Mouse (Mus musculus) heart, postnatal 25 days (tissue): ENCODE results near the gene Vasn. TPM values are rescaled to one million over a fixed set of nuclear protein-coding genes. Genes with fewer than 3 reads are reported as not detected.
"Not testable (repeated sequence)": the region's sequence is repeated elsewhere in the genome, so short reads cannot be mapped to it uniquely, and the experiment has no call there.

ENCODE experiments used
- DNase-seq: peaks from one replicate; pipeline ENCODE4 v3.0.0; 2022; ENCODE audit warnings: low spot score
- intact Hi-C: fragments of 180-260 bp; cut with DNase I; formaldehyde crosslinking; loops from one replicate; pipeline ENCODE4 v1.15.1; 2025
- total RNA-seq, 2 experiments: library from RNA; stranded (reverse); gene quantifications; 2 replicates each; pipeline ENCODE4 v1.2.3; 2021

Gene Vasn
- total RNA-seq, 2 experiments from 2014 or later = 9.8 to 12.0 TPM

- intact Hi-C loops = no loop called here
- DNase-seq = no peak
These were observed 16.2 kb downstream of the Vasn start for GRCm38 (mm10) chr16:4655764-4656570.

GRCm38 (mm10) chr16:4656571-4657081 lies 16.9 kb downstream of the Vasn start:
- DNase-seq = no peak
- intact Hi-C loops = no loop called here

- intact Hi-C loops = no loop called here
- no peak for DNase-seq
These were observed 19.1 kb downstream of the Vasn start for GRCm38 (mm10) chr16:4658781-4659245.

DNA sequence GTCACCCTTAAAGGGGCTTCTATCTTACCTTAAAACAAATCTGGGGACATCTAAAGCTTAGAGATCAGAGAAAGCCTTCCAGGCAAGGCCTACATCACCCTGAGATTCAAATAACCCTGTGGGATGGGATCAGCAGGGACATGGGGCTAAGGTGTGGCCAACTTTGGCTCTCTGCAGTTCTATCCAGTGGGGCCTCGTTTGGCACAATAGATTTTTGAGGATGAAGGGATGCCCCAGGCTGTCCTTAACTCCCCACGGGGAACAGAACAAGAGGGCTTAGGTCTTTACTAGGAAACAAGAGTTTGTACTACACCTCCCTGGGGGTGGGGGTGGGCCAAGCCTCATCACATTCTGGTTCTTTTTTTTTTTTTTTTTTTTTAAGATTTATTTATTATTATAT lies 19.6 kb downstream of the Vasn start:
- intact Hi-C loops = no loop called here
- DNase-seq = no peak

- DNase-seq = no peak
- intact Hi-C loops = no loop called here
These were observed 21.9 kb downstream of the Vasn start for GRCm38 (mm10) chr16:4661605-4662004.

GRCm38 (mm10) chr16:4663806-4664205 lies 24.1 kb downstream of the Vasn start:
- no peak for DNase-seq
- intact Hi-C loops = no loop called here

GRCm38 (mm10) chr16:4665726-4666125 lies 26.0 kb downstream of the Vasn start:
- intact Hi-C loops = loop anchor here (5.0 kb wide), 3 partner anchors 98 to 127 kb away; partner anchors contain the start of gene Cdip1
- DNase-seq = no peak

DNA sequence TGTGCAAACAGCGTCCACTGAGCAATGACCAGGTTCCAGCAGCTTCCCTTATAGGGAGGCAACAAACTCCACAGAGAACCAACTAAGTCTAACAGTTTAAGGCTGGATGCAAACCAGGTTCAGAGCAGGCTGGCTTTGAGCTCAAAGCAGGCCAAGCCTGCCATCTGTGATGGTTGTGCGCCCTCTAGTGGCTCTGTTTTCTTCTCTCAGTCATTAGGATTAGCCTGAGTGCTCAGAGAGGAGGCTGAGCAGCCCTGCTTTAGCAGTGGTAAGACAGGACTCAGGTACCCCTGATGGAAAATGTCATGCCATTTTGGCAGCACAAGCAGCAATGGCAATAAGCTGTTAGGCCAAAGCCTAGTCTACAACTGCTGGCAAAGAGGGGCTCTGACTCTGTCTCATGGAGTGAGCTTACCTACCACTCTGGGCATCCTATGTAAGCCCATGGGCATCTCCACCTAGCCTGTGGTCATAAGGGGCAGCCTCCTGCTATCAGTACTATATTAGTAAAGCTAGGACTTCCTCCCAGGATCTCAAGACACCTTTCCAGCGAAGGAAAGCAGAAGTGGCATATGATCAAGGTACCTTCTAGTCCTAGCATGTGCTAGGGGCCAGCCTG lies 27.6 kb downstream of the Vasn start:
- intact Hi-C loops = loop anchor here (1.0 to 5.0 kb wide), 4 partner anchors 37 to 125 kb away; partner anchors contain the start of gene Cdip1
- peak; percentile 47 for DNase-seq

DNA sequence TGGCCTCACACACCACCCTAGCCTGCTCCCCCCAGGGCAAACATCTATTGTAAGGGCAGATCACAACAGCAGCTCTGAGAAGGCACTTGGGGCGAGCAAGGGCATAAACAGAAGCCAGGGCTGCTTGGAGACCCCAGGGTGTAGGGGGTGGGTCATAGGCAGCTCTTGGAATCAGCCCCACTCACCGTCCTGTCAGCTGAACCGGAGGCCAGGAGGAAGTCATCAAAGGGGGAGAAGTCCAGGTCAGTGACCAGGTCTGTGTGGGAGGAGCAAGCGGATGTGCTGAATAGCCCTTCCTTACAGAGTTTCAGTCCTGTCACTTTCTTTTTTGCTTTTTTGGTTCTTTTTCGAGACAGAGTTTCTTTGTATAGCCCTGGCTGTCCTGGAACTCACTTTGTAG lies 30.6 kb downstream of the Vasn start:
- DNase-seq = no peak
- intact Hi-C loops = loop anchor here (10.0 kb wide), 1 partner anchor 474 kb away; the partner anchor contains the start of gene Sec14l5

- intact Hi-C loops = loop anchor here (10.0 kb wide), 1 partner anchor 471 kb away; the partner anchor contains the start of gene Sec14l5
- no peak for DNase-seq
These were observed 34.4 kb downstream of the Vasn start for GRCm38 (mm10) chr16:4674091-4674490.

DNA sequence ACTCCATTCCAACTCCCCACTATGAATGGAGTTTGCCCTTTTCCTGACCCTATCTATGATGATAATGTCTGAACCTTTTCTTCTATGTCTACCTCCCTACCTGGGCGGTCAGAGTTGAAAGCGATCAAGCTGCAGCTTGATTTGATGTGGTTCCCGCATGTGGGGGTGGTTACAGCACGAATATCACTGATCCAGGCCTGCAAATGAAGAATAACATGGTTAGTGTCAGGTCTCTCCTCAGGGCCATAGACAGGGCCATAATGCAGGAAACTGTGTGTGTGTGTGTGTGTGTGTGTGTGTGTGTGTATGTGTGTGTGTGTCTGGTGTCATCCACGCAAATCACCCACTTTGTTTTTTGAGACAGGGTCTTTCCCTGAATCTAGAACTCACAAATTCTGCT lies 37.1 kb downstream of the Vasn start:
- intact Hi-C loops = loop anchor here (5.0 to 10.0 kb wide), 2 partner anchors 110 to 468 kb away; partner anchors contain the start of gene Sec14l5
- DNase-seq = no peak

DNA sequence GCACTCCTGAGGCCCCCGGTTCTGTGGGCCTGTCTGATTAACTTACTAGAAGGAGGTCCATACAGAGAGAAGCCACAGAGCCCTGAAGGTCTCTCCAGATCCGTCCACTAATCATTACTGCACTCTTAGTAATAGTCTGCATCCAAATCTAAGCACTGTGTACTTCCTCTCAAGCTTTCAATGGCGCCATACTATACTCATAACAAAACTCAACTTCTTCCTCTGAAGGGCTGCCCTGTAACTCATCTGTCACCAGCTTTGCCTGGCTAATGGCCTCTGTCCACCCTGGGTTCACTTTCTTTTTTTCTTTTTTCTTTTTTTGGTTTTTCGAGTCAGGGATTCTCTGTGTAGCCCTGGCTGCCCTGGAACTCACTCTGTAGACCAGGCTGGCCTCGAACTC lies 38.3 kb downstream of the Vasn start:
- intact Hi-C loops = loop anchor here (5.0 to 10.0 kb wide), 2 partner anchors 109 to 467 kb away; partner anchors contain the start of gene Sec14l5
- no peak for DNase-seq

- intact Hi-C loops = loop anchor here (5.0 to 10.0 kb wide), 2 partner anchors 108 to 465 kb away; partner anchors contain the start of gene Sec14l5
- peak; percentile 88 for DNase-seq
These were observed 39.6 kb downstream of the Vasn start, which contains the start of gene Coro7 for GRCm38 (mm10) chr16:4679121-4680018. Gene Coro7 (minus strand): TSS chr16:4679777.

GRCm38 (mm10) chr16:4680922-4681455 lies 41.2 kb downstream of the Vasn start:
- DNase-seq, intact Hi-C loops: not testable (repeated sequence)

DNA sequence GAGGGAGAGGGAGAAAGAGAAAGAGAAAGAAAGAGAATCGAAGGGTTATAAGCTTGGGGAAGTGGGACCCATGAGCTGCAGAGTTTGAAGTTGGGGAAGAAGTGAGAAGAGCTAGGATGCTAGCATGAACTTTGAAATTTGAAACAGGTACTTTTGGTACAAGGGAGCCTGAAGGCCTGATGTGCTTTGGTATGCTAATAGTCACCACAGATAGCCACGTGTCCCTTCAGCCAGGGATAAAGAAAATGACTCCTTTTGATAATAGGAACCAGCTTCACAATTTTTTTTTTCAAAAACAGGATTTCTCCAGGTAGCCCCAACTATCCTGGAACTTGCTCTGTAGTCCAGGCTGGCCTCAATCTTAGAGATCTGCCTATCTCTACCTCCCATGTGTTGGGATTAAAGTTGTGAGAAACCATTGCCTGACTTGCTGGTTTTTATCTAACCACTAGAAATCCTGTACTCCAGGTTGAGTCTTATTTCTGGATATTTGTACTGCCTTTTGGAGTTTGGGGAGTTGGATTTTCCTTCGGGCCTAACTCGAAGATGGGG lies 43.0 kb downstream of the Vasn start:
- no peak for DNase-seq
- intact Hi-C loops = no loop called here

DNA sequence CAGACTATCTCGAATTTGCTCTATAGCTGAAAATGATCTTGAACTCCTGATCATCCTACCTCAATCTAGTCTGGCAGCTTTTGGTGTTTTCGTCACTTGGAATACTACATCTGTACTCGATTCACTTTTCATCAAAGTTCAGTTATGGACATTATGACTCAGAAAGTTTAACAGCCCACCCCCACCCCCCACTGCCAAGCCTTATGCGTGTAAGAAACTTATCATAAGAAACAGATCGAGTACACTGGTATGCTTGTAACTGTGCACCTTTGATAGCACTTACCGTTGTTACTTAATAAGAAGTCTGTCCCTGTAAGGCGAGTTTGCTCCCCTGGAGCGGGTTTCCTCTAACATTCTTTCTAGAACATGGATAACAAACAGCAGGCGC lies 43.4 kb downstream of the Vasn start:
- intact Hi-C loops = no loop called here

DNA sequence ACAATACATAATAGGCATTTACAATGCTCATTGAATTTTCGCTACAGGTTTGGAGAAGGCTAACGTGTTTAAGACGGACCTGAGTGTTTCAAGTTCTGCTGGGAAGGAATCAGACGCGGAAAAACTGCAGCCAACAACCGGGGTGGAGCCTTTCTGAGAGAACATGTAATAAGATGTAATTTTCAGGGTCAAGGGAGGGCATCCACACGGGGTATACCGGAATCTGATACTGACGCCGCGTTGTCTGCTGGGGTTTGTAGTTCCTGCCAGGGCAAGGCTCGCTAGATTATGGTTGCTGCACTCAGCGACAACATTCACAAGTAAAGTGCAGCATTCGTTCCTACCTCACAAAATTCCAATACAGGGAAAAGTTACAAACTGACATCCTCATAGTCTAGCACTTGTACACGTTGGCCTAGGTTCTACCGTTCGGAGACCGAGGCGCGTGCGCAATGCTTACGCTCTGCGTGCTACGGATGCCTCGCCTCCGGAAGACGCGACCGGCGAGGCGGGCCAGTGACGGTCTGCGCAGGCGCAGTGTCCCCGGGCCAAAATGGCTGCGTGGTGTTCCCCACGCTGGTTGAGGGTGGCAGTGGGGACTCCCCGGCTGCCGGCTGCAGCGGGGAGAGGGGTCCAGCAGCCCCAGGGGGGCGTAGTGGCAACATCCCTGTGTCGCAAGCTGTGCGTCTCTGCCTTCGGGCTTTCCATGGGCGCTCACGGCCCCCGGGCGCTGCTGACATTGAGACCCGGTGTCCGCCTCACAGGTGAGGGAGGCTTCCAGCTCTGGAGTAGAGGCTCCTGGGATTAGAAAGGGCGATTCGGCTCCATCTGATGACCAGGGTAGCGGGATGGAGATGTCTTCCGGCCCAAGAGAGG lies 44.1 kb downstream of the Vasn start:
- peak; percentile 90 for DNase-seq
- intact Hi-C loops = loop anchor here (2.0 kb wide), 1 partner anchor 107 kb away; the partner anchor contains the start of gene Cdip1

More for the DNA sequence above, 43.4 kb downstream of the Vasn start:
- DNase-seq = no peak

- intact Hi-C loops = loop anchor here (2.0 kb wide), 1 partner anchor 106 kb away; the partner anchor contains the start of gene Cdip1
- no peak for DNase-seq
These were observed 44.7 kb downstream of the Vasn start for GRCm38 (mm10) chr16:4684457-4684791.
